Mouse (Mus musculus) embryonic facial prominence, embryonic 15.5 days (tissue): ENCODE results near the gene Mier2. TPM values are rescaled to one million over a fixed set of nuclear protein-coding genes. Genes with fewer than 3 reads are reported as not detected.

Source experiments
- ATAC-seq: fragments of 200-750 bp; cut with Nextera tagmentation; 2 replicates; pipeline ENCODE4 v1.8.0; 2017; ENCODE audit warnings: low read depth, moderate TSS enrichment; ENCODE audit not compliant: insufficient number of reproducible peaks, low FRiP score, low TSS enrichment
- H3K27ac ChIP-seq: fragments of 300-500 bp; sonication (generic); replicated peaks from 2 replicates; pipeline ENCODE4 v1.5.1; 2015; ENCODE audit warnings: mild to moderate bottlenecking, inconsistent platforms
- H3K27me3 ChIP-seq: fragments of 300-500 bp; sonication (generic); 2 replicates; pipeline ENCODE4 v1.6.1; 2015; ENCODE audit warnings: inconsistent platforms
- H3K36me3 ChIP-seq: fragments of 300-500 bp; sonication (generic); 2 replicates; pipeline ENCODE4 v1.6.1; 2015; ENCODE audit warnings: mild to moderate bottlenecking, inconsistent platforms
- H3K4me1 ChIP-seq: fragments of 300-500 bp; sonication (generic); 2 replicates; pipeline ENCODE4 v1.6.1; 2015; ENCODE audit warnings: inconsistent platforms
- H3K4me2 ChIP-seq: fragments of 300-500 bp; sonication (generic); replicated peaks from 2 replicates; pipeline ENCODE4 v1.6.1; 2015; ENCODE audit warnings: mild to moderate bottlenecking, inconsistent platforms
- H3K4me3 ChIP-seq: fragments of 300-500 bp; sonication (generic); replicated peaks from 2 replicates; pipeline ENCODE4 v1.5.1; 2015; ENCODE audit warnings: mild to moderate bottlenecking, inconsistent platforms
- H3K9ac ChIP-seq: fragments of 300-500 bp; sonication (generic); 2 replicates; pipeline ENCODE4 v1.6.1; 2015; ENCODE audit warnings: inconsistent platforms
- H3K9me3 ChIP-seq: fragments of 300-500 bp; sonication (generic); replicated peaks from 2 replicates; pipeline ENCODE4 v1.6.1; 2016; ENCODE audit warnings: inconsistent platforms
- WGBS: fragments of 180-500 bp; shearing (Covaris S2); methylation state at CpG from one replicate; pipeline ENCODE4 v1.1.7; 2015; 5-methylcytosine and 5-hydroxymethylcytosine counted together
- polyA plus RNA-seq: library from polyadenylated mRNA; unstranded; fragments of >200 nt; fragmentation: Nextera tagmentation; extraction: Ambion mirVana; gene quantifications from 2 replicates; pipeline ENCODE4 v1.2.1, GENCODE M21; 2015

Mier2 gene
- polyA plus RNA-seq, 1 experiment from 2014 or later = 71.4 TPM

GRCm38 (mm10) chr10:79550366-79550765 is 4.6 kb downstream of the Mier2 start:
- Histone ChIP-seq H3K9ac (no peak overlapping the region), H3K36me3 (peaks cover 57% of the 10 kb centered on the region), H3K27ac (no peak overlapping the region), H3K4me1 (peaks cover 20% of the 10 kb centered on the region), H3K27me3 (no peaks in the 10 kb centered on the region), H3K4me2 (no peak overlapping the region), H3K4me3 (no peak overlapping the region), H3K9me3 (no peaks in the 10 kb centered on the region)
- no peak for ATAC-seq
- 85% methylated on average over 9 of the region's 9 CpGs for WGBS

- no peak overlapping the region for H3K27ac ChIP-seq
- no peaks in the 10 kb centered on the region for H3K27me3 ChIP-seq
- no peak overlapping the region for H3K4me2 ChIP-seq
- H3K4me3 ChIP-seq = no peak overlapping the region
- 93% methylated on average over 18 of the region's 18 CpGs for WGBS
- no peak for ATAC-seq
- H3K36me3 ChIP-seq = peaks cover 69% of the 10 kb centered on the region
- no peaks in the 10 kb centered on the region for H3K9me3 ChIP-seq
- no peak overlapping the region for H3K9ac ChIP-seq
- H3K4me1 ChIP-seq = peaks cover 16% of the 10 kb centered on the region
These were observed 5.9 kb downstream of the Mier2 start for GRCm38 (mm10) chr10:79548971-79549723.

GRCm38 (mm10) chr10:79548546-79548945 is 6.5 kb downstream of the Mier2 start:
- Histone ChIP-seq H3K4me3 (no peak overlapping the region), H3K27ac (no peak overlapping the region), H3K9ac (no peak overlapping the region), H3K9me3 (no peaks in the 10 kb centered on the region), H3K36me3 (peaks cover 75% of the 10 kb centered on the region), H3K4me2 (no peak overlapping the region), H3K4me1 (peaks cover 14% of the 10 kb centered on the region), H3K27me3 (no peaks in the 10 kb centered on the region)
- WGBS = 96% methylated on average over 5 of the region's 5 CpGs
- no peak for ATAC-seq

- Histone ChIP-seq H3K4me2 (no peak overlapping the region), H3K27ac (no peak overlapping the region), H3K4me1 (0 out of 2 replicates have a peak, but pooled peaks cover under 1% of the 10 kb centered on the region), H3K27me3 (no peaks in the 10 kb centered on the region), H3K9me3 (no peaks in the 10 kb centered on the region), H3K36me3 (peaks cover 88% of the 10 kb centered on the region), H3K4me3 (no peak overlapping the region), H3K9ac (no peak overlapping the region)
- ATAC-seq = no peak
- 70% methylated on average over 5 of the region's 5 CpGs for WGBS
These were observed 7.8 kb downstream of the Mier2 start for GRCm38 (mm10) chr10:79547148-79547675.

- Histone ChIP-seq H3K27ac (no peak overlapping the region), H3K9ac (no peak overlapping the region), H3K36me3 (peaks cover 96% of the 10 kb centered on the region), H3K4me2 (no peak overlapping the region), H3K4me3 (no peak overlapping the region), H3K4me1 (no peaks in the 10 kb centered on the region), H3K9me3 (no peaks in the 10 kb centered on the region), H3K27me3 (no peaks in the 10 kb centered on the region)
- no peak for ATAC-seq
- WGBS = 80% methylated on average over 11 of the region's 11 CpGs
These were observed 8.5 kb downstream of the Mier2 start for GRCm38 (mm10) chr10:79546483-79546882.

GRCm38 (mm10) chr10:79545891-79546290 is 9.1 kb downstream of the Mier2 start:
- Histone ChIP-seq H3K4me2 (no peak overlapping the region), H3K4me1 (no peaks in the 10 kb centered on the region), H3K9ac (no peak overlapping the region), H3K27ac (no peak overlapping the region), H3K4me3 (no peak overlapping the region), H3K27me3 (no peaks in the 10 kb centered on the region), H3K36me3 (peaks cover 99% of the 10 kb centered on the region), H3K9me3 (no peaks in the 10 kb centered on the region)
- ATAC-seq = no peak
- WGBS = 90% methylated on average over 12 of the region's 12 CpGs

GRCm38 (mm10) chr10:79544631-79545030 is 10.4 kb downstream of the Mier2 start:
- H3K9ac ChIP-seq = no peak overlapping the region
- no peak for ATAC-seq
- 86% methylated on average over 5 of the region's 5 CpGs for WGBS
- no peaks in the 10 kb centered on the region for H3K27me3 ChIP-seq
- no peak overlapping the region for H3K4me3 ChIP-seq
- no peak overlapping the region for H3K4me2 ChIP-seq
- no peak overlapping the region for H3K27ac ChIP-seq
- no peaks in the 10 kb centered on the region for H3K4me1 ChIP-seq
- no peaks in the 10 kb centered on the region for H3K9me3 ChIP-seq
- peaks cover 100% of the 10 kb centered on the region for H3K36me3 ChIP-seq

- Histone ChIP-seq H3K9ac (no peak overlapping the region), H3K4me1 (no peaks in the 10 kb centered on the region), H3K9me3 (no peaks in the 10 kb centered on the region), H3K27me3 (no peaks in the 10 kb centered on the region), H3K4me2 (no peak overlapping the region), H3K4me3 (no peak overlapping the region), H3K27ac (no peak overlapping the region), H3K36me3 (peaks cover 100% of the 10 kb centered on the region)
- 79% methylated on average over 9 of the region's 9 CpGs for WGBS
- no peak for ATAC-seq
These were observed 11.0 kb downstream of the Mier2 start for GRCm38 (mm10) chr10:79543884-79544597.

- H3K4me2 ChIP-seq = no peak overlapping the region
- WGBS = 92% methylated on average over 11 of the region's 11 CpGs
- ATAC-seq = no peak
- H3K36me3 ChIP-seq = peaks cover 91% of the 10 kb centered on the region
- no peaks in the 10 kb centered on the region for H3K27me3 ChIP-seq
- no peaks in the 10 kb centered on the region for H3K4me1 ChIP-seq
- H3K9me3 ChIP-seq = no peaks in the 10 kb centered on the region
- H3K27ac ChIP-seq = no peak overlapping the region
- H3K9ac ChIP-seq = no peak overlapping the region
- H3K4me3 ChIP-seq = no peak overlapping the region
These were observed 12.8 kb downstream of the Mier2 start for GRCm38 (mm10) chr10:79542171-79542570.

- Histone ChIP-seq H3K4me3 (no peak overlapping the region), H3K36me3 (peaks cover 84% of the 10 kb centered on the region), H3K9me3 (no peaks in the 10 kb centered on the region), H3K4me2 (no peak overlapping the region), H3K27me3 (no peaks in the 10 kb centered on the region), H3K27ac (no peak overlapping the region), H3K9ac (no peak overlapping the region), H3K4me1 (no peaks in the 10 kb centered on the region)
- 92% methylated on average over 15 of the region's 15 CpGs for WGBS
- ATAC-seq = no peak
These were observed 13.5 kb downstream of the Mier2 start for GRCm38 (mm10) chr10:79541522-79541921.

GRCm38 (mm10) chr10:79540746-79541145 is 14.3 kb downstream of the Mier2 start:
- Histone ChIP-seq H3K4me3 (no peak overlapping the region), H3K36me3 (peaks cover 76% of the 10 kb centered on the region), H3K27ac (no peak overlapping the region), H3K9me3 (no peaks in the 10 kb centered on the region), H3K4me1 (no peaks in the 10 kb centered on the region), H3K9ac (no peak overlapping the region), H3K27me3 (no peaks in the 10 kb centered on the region), H3K4me2 (no peak overlapping the region)
- 92% methylated on average over 11 of the region's 11 CpGs for WGBS
- peak; percentile 12 for ATAC-seq
